Mouse (Mus musculus): ENCODE measurements at regions not wholly inside any gene's neighbourhood (a gene's known extent, or its start where the extent isn't known, plus 50 kb on each side); places are given as distances from the start of the nearest gene placed in this dataset.
"Not testable (repeated sequence)": the region's sequence is repeated elsewhere in the genome, so short reads cannot be mapped to it uniquely, and the experiment has no call there.

GRCm38 (mm10) chr8:35020480-35020879 is 745.1 kb upstream of the Gm19410 start:
- DNase-seq (ENCODE audit: low spot score), result no peak

GRCm38 (mm10) chr8:35022649-35023048 is 742.9 kb upstream of the Gm19410 start:
- DNase-seq (ENCODE audit: low spot score), result no peak

- DNase-seq (ENCODE audit: low spot score), result no peak
These were observed 717.8 kb upstream of the Gm19410 start for GRCm38 (mm10) chr8:35047798-35048197.

GRCm38 (mm10) chr8:35053444-35053843 is 712.1 kb upstream of the Gm19410 start:
- DNase-seq (ENCODE audit: low spot score), result no peak

GRCm38 (mm10) chr8:35061048-35061447 is 704.5 kb upstream of the Gm19410 start:
- no peak for DNase-seq (ENCODE audit: low spot score)

GRCm38 (mm10) chr8:35068228-35068627 is 697.4 kb upstream of the Gm19410 start:
- no peak for DNase-seq (ENCODE audit: low spot score)

- peak; percentile 19 for DNase-seq (ENCODE audit: low spot score)
These were observed 695.2 kb upstream of the Gm19410 start for GRCm38 (mm10) chr8:35070246-35070989.

- no peak for DNase-seq (ENCODE audit: low spot score)
These were observed 689.6 kb upstream of the Gm19410 start for GRCm38 (mm10) chr8:35075971-35076370.

- no peak for DNase-seq (ENCODE audit: low spot score)
These were observed 682.4 kb upstream of the Gm19410 start for GRCm38 (mm10) chr8:35083161-35083560.

- no peak for DNase-seq (ENCODE audit: low spot score)
These were observed 678.5 kb upstream of the Gm19410 start for GRCm38 (mm10) chr8:35087070-35087469.

GRCm38 (mm10) chr8:35088380-35089244 is 677.0 kb upstream of the Gm19410 start:
- no peak for DNase-seq (ENCODE audit: low spot score)

- DNase-seq (ENCODE audit: low spot score), result no peak
These were observed 676.1 kb upstream of the Gm19410 start for GRCm38 (mm10) chr8:35089519-35089918.

GRCm38 (mm10) chr8:35101701-35102100 is 663.9 kb upstream of the Gm19410 start:
- DNase-seq (ENCODE audit: low spot score), result no peak

- not testable (repeated sequence) for DNase-seq (ENCODE audit: low spot score)
These were observed 663.5 kb upstream of the Gm19410 start for GRCm38 (mm10) chr8:35102102-35102501.

GRCm38 (mm10) chr8:35104465-35104876 is 661.1 kb upstream of the Gm19410 start:
- not testable (repeated sequence) for DNase-seq (ENCODE audit: low spot score)

- DNase-seq (ENCODE audit: low spot score), result no peak
These were observed 655.9 kb upstream of the Gm19410 start for GRCm38 (mm10) chr8:35109506-35110217.

GRCm38 (mm10) chr8:35110286-35110685 is 655.3 kb upstream of the Gm19410 start:
- no peak for DNase-seq (ENCODE audit: low spot score)

- DNase-seq (ENCODE audit: low spot score), result peak; percentile 19
These were observed 654.5 kb upstream of the Gm19410 start for GRCm38 (mm10) chr8:35111130-35111529.

- DNase-seq (ENCODE audit: low spot score), result no peak
These were observed 652.9 kb upstream of the Gm19410 start for GRCm38 (mm10) chr8:35112591-35113265.

GRCm38 (mm10) chr8:35114031-35114430 is 651.6 kb upstream of the Gm19410 start:
- no peak for DNase-seq (ENCODE audit: low spot score)

GRCm38 (mm10) chr8:35120612-35121011 is 645.0 kb upstream of the Gm19410 start:
- no peak for DNase-seq (ENCODE audit: low spot score)

- no peak for DNase-seq (ENCODE audit: low spot score)
These were observed 644.5 kb upstream of the Gm19410 start for GRCm38 (mm10) chr8:35121084-35121483.
